Mouse (Mus musculus) forebrain, embryonic 10.5 days (tissue): ENCODE results near the gene Nob1. TPM values are rescaled to one million over a fixed set of nuclear protein-coding genes. Genes with fewer than 3 reads are reported as not detected.

Source experiments
- DNase-seq: peaks from one replicate; pipeline ENCODE4 v3.0.0-alpha.2; 2017; ENCODE audit warnings: low spot score; ENCODE audit errors: extremely low spot score
- H3K27ac ChIP-seq: fragments of 300-500 bp; sonication (generic); 2 replicates; pipeline ENCODE4 v1.5.1; 2016; ENCODE audit warnings: mild to moderate bottlenecking
- H3K27me3 ChIP-seq: fragments of 300-500 bp; sonication (generic); 2 replicates; pipeline ENCODE4 v1.6.1; 2016; ENCODE audit warnings: mild to moderate bottlenecking; ENCODE audit not compliant: poor library complexity, severe bottlenecking
- H3K36me3 ChIP-seq: fragments of 300-500 bp; sonication (generic); replicated peaks from 2 replicates; pipeline ENCODE4 v1.6.1; 2016; ENCODE audit warnings: mild to moderate bottlenecking, moderate library complexity
- H3K4me1 ChIP-seq: fragments of 300-500 bp; sonication (generic); 2 replicates; pipeline ENCODE4 v1.6.1; 2016
- H3K4me3 ChIP-seq: fragments of 300-500 bp; sonication (generic); 2 replicates; pipeline ENCODE4 v1.5.1; 2016; ENCODE audit warnings: mild to moderate bottlenecking, moderate library complexity
- H3K9me3 ChIP-seq: fragments of 300-500 bp; sonication (generic); 2 replicates; pipeline ENCODE4 v1.6.1; 2016; ENCODE audit warnings: mild to moderate bottlenecking, moderate library complexity
- WGBS: fragments of 180-500 bp; shearing (Covaris S2); methylation state at CpG from one replicate; pipeline ENCODE4 v1.1.7; 2016; 5-methylcytosine and 5-hydroxymethylcytosine counted together
- polyA plus RNA-seq: library from polyadenylated mRNA; unstranded; fragments of >200 nt; fragmentation: Nextera tagmentation; extraction: Ambion mirVana; gene quantifications from 2 replicates; pipeline ENCODE4 v1.2.1, GENCODE M21; 2016

The Nob1 gene
- polyA plus RNA-seq, 1 experiment from 2014 or later: 99.5 TPM

GRCm38 (mm10) chr8:107451414-107452066 is 26.7 kb upstream of the Nob1 start:
- H3K27me3 ChIP-seq: no peaks in the 10 kb centered on the region
- H3K9me3 ChIP-seq: no peaks in the 10 kb centered on the region
- no peak overlapping the region for H3K4me3 ChIP-seq
- peaks cover 38% of the 10 kb centered on the region for H3K36me3 ChIP-seq
- no peak overlapping the region for H3K27ac ChIP-seq
- peaks cover 20% of the 10 kb centered on the region for H3K4me1 ChIP-seq
- no peak for DNase-seq
- WGBS: 92% methylated on average over 13 of the region's 13 CpGs

DNA sequence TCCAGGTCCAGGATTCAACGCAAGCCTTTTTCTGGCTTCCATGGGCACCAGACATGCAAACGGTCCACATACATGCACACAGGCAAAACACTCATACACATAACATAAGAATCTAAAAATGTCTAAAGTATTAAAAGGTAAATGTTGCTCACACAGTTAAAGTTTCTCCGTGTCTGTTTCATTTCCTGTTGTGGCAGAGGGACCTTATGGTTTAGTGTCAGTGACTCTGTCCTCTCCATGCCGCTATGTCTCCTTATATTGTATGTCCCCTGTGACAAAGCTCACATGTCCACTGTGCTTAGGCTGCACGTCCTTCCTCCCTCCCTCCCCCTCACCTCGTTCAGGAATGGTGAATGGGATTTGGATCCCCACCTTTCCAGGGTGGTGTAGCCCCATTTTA is 24.8 kb upstream of the Nob1 start:
- H3K4me1 ChIP-seq: peaks cover 20% of the 10 kb centered on the region
- no peak overlapping the region for H3K27ac ChIP-seq

DNA sequence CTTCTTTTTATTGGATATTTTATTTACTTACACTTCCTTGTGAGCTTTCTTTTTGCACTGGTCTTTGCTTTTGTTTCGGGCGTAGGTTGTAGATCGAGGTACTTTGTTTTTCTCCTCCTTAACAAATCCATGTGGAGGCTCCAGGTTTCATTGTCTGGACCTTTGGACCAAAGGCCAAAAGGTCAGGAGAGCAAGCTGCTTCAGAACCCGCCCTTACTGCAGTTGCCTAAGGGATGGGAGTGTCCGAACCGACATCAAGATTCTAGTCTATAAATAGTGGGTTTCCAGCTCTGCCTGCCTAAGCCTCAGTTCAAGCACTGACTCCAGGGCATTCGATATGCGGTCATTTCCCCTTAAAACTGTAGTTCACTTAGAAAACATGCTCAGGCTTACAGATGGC is 24.3 kb upstream of the Nob1 start:
- Histone ChIP-seq H3K9me3 (no peaks in the 10 kb centered on the region), H3K27me3 (no peaks in the 10 kb centered on the region), H3K4me3 (no peak overlapping the region), H3K36me3 (peaks cover 27% of the 10 kb centered on the region), H3K27ac (peak overlapping the region; percentile 54), H3K4me1 (peaks cover 20% of the 10 kb centered on the region)
- 33% methylated on average over 8 of the region's 8 CpGs for whole genome bisulfite sequencing
- DNase-seq: no peak

More for the DNA sequence above, 24.8 kb upstream of the Nob1 start:
- H3K9me3 ChIP-seq: no peaks in the 10 kb centered on the region
- 80% methylated on average over 6 of the region's 6 CpGs for WGBS
- peaks cover 30% of the 10 kb centered on the region for H3K36me3 ChIP-seq
- H3K4me3 ChIP-seq: no peak overlapping the region
- DNase-seq: no peak
- no peaks in the 10 kb centered on the region for H3K27me3 ChIP-seq

DNA sequence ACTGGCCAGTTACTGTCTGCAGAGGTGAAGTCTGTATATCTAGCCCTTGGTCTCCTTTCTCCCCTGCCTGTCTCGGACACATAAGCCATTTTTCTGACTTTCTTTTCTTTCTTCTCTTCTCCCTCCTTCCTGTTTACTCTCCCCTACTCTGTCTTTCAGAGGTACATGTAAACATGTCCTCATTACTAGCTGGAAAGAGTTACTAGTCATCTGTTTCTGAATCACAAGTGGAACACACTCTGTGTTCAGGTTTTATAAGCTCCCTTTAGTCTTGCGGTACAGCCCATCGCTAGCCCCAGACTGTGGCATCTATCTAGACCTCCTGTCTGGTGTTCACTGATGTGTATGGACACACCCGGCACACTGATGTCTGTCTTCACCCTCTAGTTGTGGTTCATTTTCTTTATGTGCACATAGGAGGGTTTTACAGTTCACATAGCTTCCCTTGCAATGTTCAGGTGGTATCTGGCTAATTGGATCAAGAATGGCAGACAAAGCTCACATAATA is 23.6 kb upstream of the Nob1 start:
- DNase-seq: no peak
- peaks cover 20% of the 10 kb centered on the region for H3K4me1 ChIP-seq
- H3K27me3 ChIP-seq: no peaks in the 10 kb centered on the region
- H3K4me3 ChIP-seq: no peak overlapping the region
- peaks cover 21% of the 10 kb centered on the region for H3K36me3 ChIP-seq
- H3K27ac ChIP-seq: peak overlapping the region; percentile 54
- WGBS: 72% methylated on average over 4 of the region's 4 CpGs
- H3K9me3 ChIP-seq: no peaks in the 10 kb centered on the region

DNA sequence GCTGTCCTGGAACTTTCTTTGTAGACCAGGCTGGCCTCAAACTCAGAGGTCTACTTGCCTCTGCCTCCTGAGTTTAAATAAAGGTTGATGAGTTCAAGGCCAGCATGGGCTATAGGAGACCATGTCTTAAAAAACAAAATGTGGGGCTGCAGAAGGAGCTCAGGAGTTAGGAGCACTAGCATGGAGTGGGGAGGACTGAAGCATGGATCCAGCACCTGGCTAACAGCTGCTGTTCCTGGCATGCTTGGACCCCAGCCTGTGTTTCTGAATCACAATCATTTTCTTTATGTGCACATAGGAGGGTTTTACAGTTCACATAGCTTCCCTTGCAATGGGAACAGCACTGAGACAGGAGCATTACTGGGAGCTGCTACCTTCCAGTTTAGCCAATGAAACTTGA is 22.9 kb upstream of the Nob1 start:
- no peak for DNase-seq
- peaks cover 20% of the 10 kb centered on the region for H3K4me1 ChIP-seq
- no peak overlapping the region for H3K27ac ChIP-seq
- H3K4me3 ChIP-seq: no peak overlapping the region
- H3K9me3 ChIP-seq: no peaks in the 10 kb centered on the region
- H3K27me3 ChIP-seq: no peaks in the 10 kb centered on the region
- peaks cover 17% of the 10 kb centered on the region for H3K36me3 ChIP-seq

DNA sequence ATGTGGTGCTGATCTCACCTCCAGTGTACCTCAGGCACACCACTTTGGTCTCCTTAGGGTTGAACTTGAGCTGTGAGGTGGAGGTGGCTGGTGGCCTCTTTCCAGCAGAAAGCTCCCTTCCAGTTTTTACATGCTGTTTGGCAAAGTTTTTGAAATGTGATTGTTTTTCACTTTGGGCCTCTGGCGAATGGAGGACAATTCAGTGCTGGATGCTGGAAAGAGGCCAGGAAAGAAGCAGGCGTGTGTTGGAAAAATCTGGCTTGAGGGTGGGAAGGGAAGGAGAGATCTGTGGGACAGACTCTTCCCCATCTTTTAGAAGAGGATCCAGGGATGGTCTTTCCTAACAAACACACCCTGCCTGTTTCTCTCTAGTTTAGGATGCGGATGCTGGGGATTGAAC is 19.8 kb upstream of the Nob1 start:
- Histone ChIP-seq H3K9me3 (no peaks in the 10 kb centered on the region), H3K4me1 (peaks cover 20% of the 10 kb centered on the region), H3K27me3 (no peaks in the 10 kb centered on the region), H3K27ac (no peak overlapping the region), H3K36me3 (peaks cover 19% of the 10 kb centered on the region), H3K4me3 (no peak overlapping the region)
- no peak for DNase-seq
- WGBS: 96% methylated on average over 3 of the region's 3 CpGs

GRCm38 (mm10) chr8:107439880-107440625 is 15.2 kb upstream of the Nob1 start:
- Histone ChIP-seq H3K36me3 (peaks cover 12% of the 10 kb centered on the region), H3K4me3 (no peak overlapping the region), H3K27me3 (no peaks in the 10 kb centered on the region), H3K4me1 (peaks cover 18% of the 10 kb centered on the region), H3K9me3 (no peaks in the 10 kb centered on the region), H3K27ac (no peak overlapping the region)
- DNase-seq: no peak
- WGBS: 91% methylated on average over 3 of the region's 3 CpGs

DNA sequence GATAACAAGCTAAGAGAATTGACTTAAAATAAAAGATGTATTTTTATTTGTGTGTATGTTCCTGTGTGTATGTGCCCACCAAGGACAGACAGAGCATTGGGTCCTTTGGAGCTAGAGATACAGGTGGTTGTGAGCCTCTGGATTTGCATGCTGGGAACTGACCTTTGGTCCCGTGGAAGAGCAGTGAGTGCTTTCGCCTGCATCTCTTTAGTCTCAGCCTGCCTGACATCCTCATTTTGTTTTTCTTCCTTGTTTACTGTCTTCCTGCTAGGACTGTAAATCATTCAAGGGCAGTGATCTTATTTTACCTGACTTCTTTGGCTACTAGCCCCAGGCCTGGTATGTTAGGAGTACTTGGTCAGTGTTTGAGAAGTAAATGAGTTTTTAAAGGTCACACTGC is 12.9 kb upstream of the Nob1 start:
- H3K4me3 ChIP-seq: peak overlapping the region; percentile 90; the same call in 1 of the 2 replicates
- H3K36me3 ChIP-seq: peaks cover 8% of the 10 kb centered on the region
- H3K27me3 ChIP-seq: no peaks in the 10 kb centered on the region
- DNase-seq: no peak
- no peak overlapping the region for H3K27ac ChIP-seq
- peaks cover 18% of the 10 kb centered on the region for H3K4me1 ChIP-seq
- 78% methylated on average over 2 of the region's 2 CpGs for WGBS
- H3K9me3 ChIP-seq: no peaks in the 10 kb centered on the region

DNA sequence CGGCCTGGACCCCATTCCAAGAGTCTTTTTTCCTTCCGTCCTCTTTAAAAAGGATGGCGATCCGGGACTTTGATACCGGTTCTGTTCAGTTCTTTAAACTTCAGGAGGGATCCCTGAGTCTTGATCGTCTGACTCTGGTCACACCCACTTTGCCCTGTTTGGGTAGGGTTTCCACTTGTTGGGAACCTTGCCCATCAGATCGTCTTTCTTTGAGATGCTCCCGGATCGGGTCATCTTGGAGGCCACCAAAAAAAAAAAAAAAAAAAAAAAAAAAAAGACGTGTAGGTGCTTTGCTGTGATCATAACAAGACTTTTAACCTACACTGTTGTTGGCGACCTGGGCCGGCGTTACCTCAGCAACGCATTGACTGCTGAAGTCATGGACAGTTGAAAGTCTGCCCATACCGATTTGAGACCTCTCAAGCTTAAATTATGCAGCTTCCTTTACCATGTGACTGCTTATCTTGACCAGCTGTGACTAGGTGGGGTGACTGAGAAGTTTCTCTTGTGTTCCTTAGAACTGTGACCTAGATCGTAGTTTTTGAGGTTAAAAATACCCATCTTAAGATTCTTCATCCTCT is 12.1 kb upstream of the Nob1 start:
- 13% methylated on average over 16 of the region's 16 CpGs for WGBS

GRCm38 (mm10) chr8:107435962-107436831 is 11.3 kb upstream of the Nob1 start, which contains the start of gene Wwp2:
TSS of gene Wwp2 (plus strand) at chr8:107436365.
- Histone ChIP-seq H3K9me3 (no peaks in the 10 kb centered on the region), H3K27ac (peak within 1 kb of the TSS; percentile 93), H3K4me3 (peak within 1 kb of the TSS; percentile 90), H3K27me3 (no peaks in the 10 kb centered on the region), H3K36me3 (peaks cover 2% of the 10 kb centered on the region; the same call in 1 of the 2 replicates), H3K4me1 (peaks cover 18% of the 10 kb centered on the region)
- peak; percentile 83 for DNase-seq
- under 1% methylated on average over 60 of the region's 81 CpGs for WGBS

More for the DNA sequence above, 12.1 kb upstream of the Nob1 start:
- peak overlapping the region; percentile 90 for H3K4me3 ChIP-seq
- no peaks in the 10 kb centered on the region for H3K9me3 ChIP-seq
- no peak for DNase-seq
- H3K36me3 ChIP-seq: peaks cover 4% of the 10 kb centered on the region; the same call in 1 of the 2 replicates
- no peaks in the 10 kb centered on the region for H3K27me3 ChIP-seq
- peaks cover 18% of the 10 kb centered on the region for H3K4me1 ChIP-seq
- H3K27ac ChIP-seq: peak overlapping the region; percentile 93

DNA sequence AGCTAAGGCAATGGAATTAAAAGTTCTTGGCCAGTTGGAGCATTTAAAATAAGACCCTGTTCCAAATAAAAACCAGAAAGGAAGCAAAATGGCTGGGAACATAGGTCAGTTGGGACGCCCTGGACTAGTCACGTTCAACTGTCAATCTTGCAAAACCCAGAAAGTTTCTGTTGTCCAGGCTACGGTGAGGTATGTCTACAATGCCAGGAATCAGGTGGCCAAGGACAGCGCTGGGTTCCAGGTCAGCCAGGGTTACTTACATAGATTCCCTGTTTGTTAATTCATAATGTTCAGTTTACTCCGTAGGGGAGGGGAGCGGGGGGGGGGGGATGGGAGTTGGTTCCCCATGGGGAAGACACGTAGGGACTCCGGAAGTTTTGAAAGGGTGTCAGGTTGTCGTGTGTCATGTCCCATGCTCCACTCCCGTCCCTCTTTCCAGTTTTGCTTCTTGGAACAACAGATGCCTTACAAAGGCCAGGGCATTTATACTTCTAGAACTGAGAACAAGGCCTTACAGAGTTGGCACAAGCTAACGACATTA is 10.6 kb upstream of the Nob1 start:
- no peak for DNase-seq
- Histone ChIP-seq H3K4me3 (peak overlapping the region; percentile 90), H3K27me3 (no peaks in the 10 kb centered on the region), H3K36me3 (no peaks in the 10 kb centered on the region), H3K9me3 (no peaks in the 10 kb centered on the region), H3K27ac (peak overlapping the region; percentile 93), H3K4me1 (peaks cover 18% of the 10 kb centered on the region)
- 25% methylated on average over 11 of the region's 11 CpGs for WGBS

DNA sequence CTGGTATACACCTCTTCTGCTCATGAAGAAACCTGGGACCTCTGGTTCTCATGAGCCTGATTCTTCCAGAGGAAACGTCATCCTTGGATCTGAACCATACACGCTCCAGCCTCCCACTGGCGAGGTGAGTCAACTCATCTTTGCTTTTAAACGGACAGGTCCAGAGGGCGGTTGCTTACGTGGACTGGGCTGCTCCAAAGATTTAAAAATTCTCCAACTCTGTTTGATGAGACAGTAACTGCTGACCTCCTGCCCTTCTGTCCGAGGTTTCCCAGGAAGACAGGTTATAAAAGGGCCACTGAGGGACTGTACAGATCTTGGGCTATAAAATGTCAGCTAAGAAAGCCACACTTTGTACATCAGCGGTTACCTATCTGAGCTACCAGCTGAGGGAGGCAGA is 6.0 kb upstream of the Nob1 start:
- DNase-seq: no peak

More for the DNA sequence above, 6.0 kb upstream of the Nob1 start:
- Histone ChIP-seq H3K36me3 (no peaks in the 10 kb centered on the region), H3K27me3 (no peaks in the 10 kb centered on the region), H3K4me3 (no peak overlapping the region), H3K9me3 (no peaks in the 10 kb centered on the region), H3K4me1 (peaks cover 5% of the 10 kb centered on the region), H3K27ac (no peak overlapping the region)
- 83% methylated on average over 8 of the region's 8 CpGs for WGBS
